Mouse (Mus musculus) adrenal gland, postnatal 25 days (tissue): ENCODE data around the gene Foxr2. TPM values are rescaled to one million over a fixed set of nuclear protein-coding genes. Genes with fewer than 3 reads are reported as not detected.

Experiments
- DNase-seq: peaks from one replicate; pipeline ENCODE4 v3.0.0; 2021; ENCODE audit warnings: mixed read lengths
- long read RNA-seq: library from polyadenylated mRNA; stranded (forward); transcript quantifications from one replicate; pipeline ENCODE4 v2.0.0, GENCODE M21; 2021
- total RNA-seq: library from RNA; stranded (reverse); gene quantifications from 2 replicates; pipeline ENCODE4 v1.2.3, GENCODE M21; 2021

Foxr2 gene
- total RNA-seq = not detected in 2 replicates
- long read RNA-seq = 0 reads

DNA sequence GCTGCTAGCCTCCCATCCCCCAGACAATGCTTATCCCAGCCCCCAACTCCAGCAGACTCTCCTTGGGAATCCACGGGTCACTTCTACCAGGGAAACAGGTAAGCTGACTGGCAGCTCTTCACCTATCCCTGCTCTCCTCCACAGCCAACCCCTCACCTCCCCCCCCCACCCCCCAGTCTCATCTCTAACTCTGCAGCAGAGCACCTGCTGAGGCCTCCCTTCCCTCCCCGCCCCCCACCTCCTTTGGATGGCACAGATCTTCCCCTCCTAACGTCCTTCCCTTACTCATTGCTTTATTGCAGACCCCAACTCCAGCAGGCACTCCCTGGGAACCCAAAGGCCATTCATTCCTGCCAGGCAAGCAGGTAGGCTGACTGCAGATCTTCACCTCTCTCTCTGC lies at the start of gene Foxr2:
Gene Foxr2, plus strand, starts transcription at position 301 of the 400 bp plus-strand sequence.
- no peak for DNase-seq

DNA sequence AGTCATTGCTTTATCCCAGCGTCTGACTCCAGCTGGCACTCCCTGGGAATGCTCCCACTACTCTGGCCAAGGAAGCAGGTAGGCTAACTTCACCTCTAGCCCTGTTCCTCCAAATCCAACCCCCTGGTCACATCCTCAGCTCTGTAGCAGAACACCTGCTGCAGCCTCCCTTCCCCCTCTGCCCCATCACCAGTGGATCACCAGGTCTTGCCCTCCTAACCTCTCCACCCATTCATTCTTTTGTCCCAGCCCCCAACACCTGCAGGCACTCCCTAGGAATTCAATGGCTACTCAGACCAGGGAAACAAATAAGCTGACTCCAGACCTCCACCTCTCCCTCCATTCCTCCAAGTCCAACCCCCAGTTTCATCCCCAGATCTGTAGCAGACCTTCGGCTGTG lies 427 bp downstream of the Foxr2 start:
- no peak for DNase-seq

DNA sequence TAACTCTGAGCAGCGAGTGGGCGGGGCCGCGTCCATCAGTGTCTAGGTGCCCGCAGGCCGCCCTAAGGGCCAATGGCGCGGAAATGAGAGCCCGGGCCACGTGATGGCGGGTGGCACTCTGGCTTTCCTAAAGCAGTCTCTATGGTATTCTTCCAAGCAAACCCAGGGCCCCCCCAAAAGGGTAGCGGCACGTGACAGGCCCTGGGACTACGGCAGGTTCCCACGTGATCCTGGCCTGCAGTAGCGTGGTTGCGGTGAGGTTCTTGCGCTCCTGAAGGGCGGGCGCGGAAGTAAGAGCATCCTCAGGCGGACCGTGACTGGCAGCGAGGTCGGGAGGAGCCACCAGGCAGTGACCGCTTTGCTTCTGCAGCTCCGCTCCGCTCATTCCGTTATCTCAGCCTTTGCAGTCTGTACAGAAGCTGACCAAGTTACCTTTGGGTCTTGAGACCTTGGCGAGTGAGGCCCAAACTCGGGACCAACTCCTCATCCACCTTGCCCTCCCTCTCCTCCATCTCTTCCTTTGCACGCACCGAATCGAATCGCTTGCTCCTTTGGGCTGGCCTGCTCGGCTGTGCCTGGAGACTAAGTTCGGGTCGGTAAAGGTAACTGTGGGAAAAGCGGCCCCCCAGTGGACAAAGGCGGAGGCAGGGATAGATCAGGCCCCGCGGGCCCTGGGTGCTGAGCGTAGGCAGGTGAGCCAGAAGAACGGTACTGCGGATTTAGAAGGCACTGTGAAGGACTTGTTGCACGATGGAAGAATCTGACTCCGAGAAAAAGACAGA lies 21.3 kb downstream of the Foxr2 start, which contains the start of gene Rragb:
Gene Rragb, plus strand, starts transcription at position 248 of the 782 bp plus-strand sequence.
- peak; percentile 71 for DNase-seq

GRCm38 (mm10) chrX:153142656-153143055 lies 24.1 kb downstream of the Foxr2 start:
- no peak for DNase-seq

DNA sequence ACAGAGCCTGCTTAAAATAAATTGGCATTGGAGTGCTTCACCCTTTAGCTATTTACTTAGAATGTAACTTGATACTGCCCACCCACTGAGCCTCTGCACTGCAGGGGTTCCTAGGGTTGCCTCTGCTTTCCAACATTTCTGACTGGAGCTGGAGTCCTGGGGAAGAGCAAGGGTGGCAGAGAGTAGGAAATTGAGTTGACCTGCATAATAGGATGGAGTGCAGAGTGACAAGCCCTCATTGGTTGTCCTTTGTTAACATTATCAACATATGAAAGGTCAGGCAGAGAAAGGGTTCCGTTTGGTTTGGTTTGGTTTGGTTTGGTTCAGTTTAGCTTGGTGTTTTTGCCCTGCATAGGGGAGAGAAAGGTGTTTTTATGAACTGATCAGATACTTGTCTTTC lies 33.2 kb downstream of the Foxr2 start:
- no peak for DNase-seq

DNA sequence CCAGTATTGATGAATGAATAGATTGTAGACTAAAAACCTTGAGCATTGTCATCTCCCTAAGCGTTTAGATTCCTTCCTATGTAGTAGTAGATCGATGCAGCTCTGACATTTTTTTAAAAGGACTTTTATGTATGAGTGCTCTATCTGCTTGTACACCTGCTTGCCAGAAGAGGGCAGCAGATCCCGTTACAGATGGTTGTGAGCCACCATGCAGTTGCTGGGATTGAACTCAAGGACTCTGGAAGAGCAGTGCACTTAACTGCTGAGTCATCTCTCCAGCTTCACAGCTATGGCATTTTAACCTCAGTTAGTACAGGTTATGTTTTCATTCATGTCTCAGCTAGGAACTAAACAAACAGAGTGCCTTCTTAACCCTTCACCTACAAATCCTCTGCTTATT lies 36.7 kb downstream of the Foxr2 start:
- DNase-seq = peak; percentile 8

GRCm38 (mm10) chrX:153174786-153175185 lies 56.2 kb downstream of the Foxr2 start:
- peak; percentile 24 for DNase-seq

- DNase-seq = no peak
Measured at GRCm38 (mm10) chrX:153182221-153182620, 63.6 kb downstream of the Foxr2 start.

Other genes with a start within 250 kb of the Foxr2 start
- gene Usp51, start 112.3 kb upstream of the Foxr2 start, total RNA-seq = 1.8 and 2.2 TPM in 2 replicates
- 18.4 and 24.0 TPM in 2 replicates for gene Mageh1, start 81.2 kb upstream of the Foxr2 start, total RNA-seq
- 5.2 and 10.4 TPM in 2 replicates for gene Rragb, start 21.2 kb downstream of the Foxr2 start, total RNA-seq
- gene Klf8, start 118.7 kb downstream of the Foxr2 start, total RNA-seq = 1.0 and 1.9 TPM in 2 replicates